Mouse (Mus musculus) heart, embryonic 14.5 days (tissue): ENCODE data around the gene Chst15. TPM values are rescaled to one million over a fixed set of nuclear protein-coding genes. Genes with fewer than 3 reads are reported as not detected.

Experiments
- ATAC-seq: fragments of 200-750 bp; cut with Nextera tagmentation; 2 replicates; pipeline ENCODE4 v1.8.0; 2017; ENCODE audit warnings: low read depth, moderate TSS enrichment; ENCODE audit not compliant: insufficient number of reproducible peaks, insufficient read depth, low FRiP score
- H3K27ac ChIP-seq, 2 experiments: fragments of 200-500 bp in 1 of 2; fragments of 300-500 bp in 1 of 2; sonication (generic) in 1 of 2; replicated peaks in 1 of 2; 2 replicates each; pipeline ENCODE4 v1.5.1; 2012 to 2014; ENCODE audit warnings: low read depth in 2 of 2, low read length in 2 of 2, control low read depth in 1 of 2, mild to moderate bottlenecking in 1 of 2, mixed read lengths in 1 of 2; ENCODE audit not compliant: control insufficient read depth in 1 of 2, insufficient read depth in 1 of 2
- H3K27me3 ChIP-seq: fragments of 300-500 bp; sonication (generic); 2 replicates; pipeline ENCODE4 v1.6.1; 2014; ENCODE audit warnings: mild to moderate bottlenecking, low read length, control low read depth; ENCODE audit not compliant: control insufficient read depth, insufficient read depth
- H3K36me3 ChIP-seq: fragments of 300-500 bp; sonication (generic); 2 replicates; pipeline ENCODE4 v1.6.1; 2014; ENCODE audit warnings: mild to moderate bottlenecking, control low read depth, low read length, mixed read lengths; ENCODE audit not compliant: control insufficient read depth, insufficient read depth
- H3K4me1 ChIP-seq, 2 experiments: fragments of 200-500 bp in 1 of 2; fragments of 300-500 bp in 1 of 2; sonication (generic) in 1 of 2; 2 replicates each; pipeline ENCODE4 v1.6.1; 2012 to 2014; ENCODE audit warnings: low read length in 2 of 2, control low read depth in 1 of 2, mixed read lengths in 1 of 2; ENCODE audit not compliant: control insufficient read depth in 2 of 2, insufficient read depth in 2 of 2
- H3K4me2 ChIP-seq: fragments of 300-500 bp; sonication (generic); 2 replicates; pipeline ENCODE4 v1.6.1; 2014; ENCODE audit warnings: mild to moderate bottlenecking, low read length
- H3K4me3 ChIP-seq, 2 experiments: fragments of 200-500 bp in 1 of 2; fragments of 300-500 bp in 1 of 2; sonication (generic) in 1 of 2; 2 replicates each; pipeline ENCODE4 v1.5.1; 2012 to 2014; ENCODE audit warnings: low read length in 2 of 2, mild to moderate bottlenecking in 2 of 2, control low read depth in 1 of 2, low read depth in 1 of 2, moderate library complexity in 1 of 2; ENCODE audit not compliant: control insufficient read depth in 1 of 2, insufficient read depth in 1 of 2
- H3K9ac ChIP-seq: fragments of 300-500 bp; sonication (generic); 2 replicates; pipeline ENCODE4 v1.6.1; 2014; ENCODE audit warnings: mild to moderate bottlenecking, low read length
- H3K9me3 ChIP-seq: fragments of 300-500 bp; sonication (generic); 2 replicates; pipeline ENCODE4 v1.6.1; 2016; ENCODE audit warnings: low read length, control low read depth; ENCODE audit not compliant: control insufficient read depth
- WGBS: fragments of 180-500 bp; shearing (Covaris S2); extraction: QIAGEN DNeasy Blood & Tissue Kit; methylation state at CpG from one replicate; pipeline ENCODE4 v1.1.7; 2014; 5-methylcytosine and 5-hydroxymethylcytosine counted together
- polyA plus RNA-seq: library from polyadenylated mRNA; unstranded; fragments of >200 nt; fragmentation: Nextera tagmentation; extraction: Ambion mirVana; gene quantifications from 2 replicates; pipeline ENCODE4 v1.2.1, GENCODE M21; 2014

The Chst15 gene
- polyA plus RNA-seq, 1 experiment from 2014 or later = 3.3 TPM

- H3K4me1 ChIP-seq = peaks cover 8 to 21% of the 10 kb centered on the region in 2 experiments; a peak in 3 of 4 replicates
Measured at GRCm38 (mm10) chr7:132260632-132261031, 56.4 kb downstream of the Chst15 start.

GRCm38 (mm10) chr7:132258817-132259216 lies 58.2 kb downstream of the Chst15 start:
- WGBS = 50% methylated on average over 7 of the region's 7 CpGs
- ATAC-seq = no peak
- Histone ChIP-seq H3K27ac (no peak overlapping the region), H3K9ac (no peak overlapping the region), H3K4me1 (peaks cover 5 to 14% of the 10 kb centered on the region in 2 experiments; a peak in 2 of 4 replicates), H3K36me3 (no peaks in the 10 kb centered on the region), H3K4me3 (no peak overlapping the region), H3K27me3 (no peaks in the 10 kb centered on the region), H3K4me2 (no peak overlapping the region), H3K9me3 (no peaks in the 10 kb centered on the region)

More at GRCm38 (mm10) chr7:132260632-132261031, 56.4 kb downstream of the Chst15 start:
- Histone ChIP-seq H3K27ac (no peak overlapping the region), H3K4me3 (no peak overlapping the region), H3K27me3 (no peaks in the 10 kb centered on the region), H3K9me3 (no peaks in the 10 kb centered on the region), H3K4me2 (no peak overlapping the region), H3K36me3 (no peaks in the 10 kb centered on the region), H3K9ac (no peak overlapping the region)
- WGBS = 67% methylated on average over 5 of the region's 5 CpGs
- ATAC-seq = no peak

GRCm38 (mm10) chr7:132258216-132258615 lies 58.8 kb downstream of the Chst15 start:
- 75% methylated on average over 5 of the region's 5 CpGs for WGBS
- no peak overlapping the region for H3K27ac ChIP-seq

GRCm38 (mm10) chr7:132253513-132253912 lies 63.5 kb downstream of the Chst15 start:
- WGBS = 81% methylated on average over 5 of the region's 5 CpGs
- H3K4me1 ChIP-seq = no peaks in the 10 kb centered on the region
- no peaks in the 10 kb centered on the region for H3K27me3 ChIP-seq
- H3K36me3 ChIP-seq = no peaks in the 10 kb centered on the region
- no peak overlapping the region for H3K4me2 ChIP-seq
- H3K4me3 ChIP-seq = no peak overlapping the region
- H3K27ac ChIP-seq = no peak overlapping the region
- no peaks in the 10 kb centered on the region for H3K9me3 ChIP-seq
- H3K9ac ChIP-seq = no peak overlapping the region
- no peak for ATAC-seq

More at GRCm38 (mm10) chr7:132258216-132258615, 58.8 kb downstream of the Chst15 start:
- Histone ChIP-seq H3K4me1 (peaks cover 5 to 13% of the 10 kb centered on the region in 2 experiments; a peak in 2 of 4 replicates), H3K9me3 (no peaks in the 10 kb centered on the region), H3K9ac (no peak overlapping the region), H3K4me3 (no peak overlapping the region), H3K36me3 (no peaks in the 10 kb centered on the region), H3K4me2 (no peak overlapping the region), H3K27me3 (no peaks in the 10 kb centered on the region)
- no peak for ATAC-seq

GRCm38 (mm10) chr7:132253078-132253477 lies 64.0 kb downstream of the Chst15 start:
- no peak overlapping the region for H3K9ac ChIP-seq
- no peaks in the 10 kb centered on the region for H3K4me1 ChIP-seq
- H3K9me3 ChIP-seq = no peaks in the 10 kb centered on the region
- no peaks in the 10 kb centered on the region for H3K27me3 ChIP-seq
- no peak overlapping the region for H3K4me2 ChIP-seq
- WGBS = 92% methylated on average over 4 of the region's 4 CpGs
- no peaks in the 10 kb centered on the region for H3K36me3 ChIP-seq
- no peak for ATAC-seq
- H3K27ac ChIP-seq = no peak overlapping the region
- no peak overlapping the region for H3K4me3 ChIP-seq

- no peaks in the 10 kb centered on the region for H3K4me1 ChIP-seq
- no peaks in the 10 kb centered on the region for H3K36me3 ChIP-seq
- 50% methylated on average over 10 of the region's 10 CpGs for WGBS
- H3K4me3 ChIP-seq = no peak overlapping the region
- no peaks in the 10 kb centered on the region for H3K27me3 ChIP-seq
- no peak for ATAC-seq
- no peak overlapping the region for H3K9ac ChIP-seq
- H3K4me2 ChIP-seq = no peak overlapping the region
- H3K9me3 ChIP-seq = no peaks in the 10 kb centered on the region
- H3K27ac ChIP-seq = no peak overlapping the region
Measured at GRCm38 (mm10) chr7:132249563-132250119, 67.4 kb downstream of the Chst15 start.

GRCm38 (mm10) chr7:132247567-132247966 lies 69.5 kb downstream of the Chst15 start:
- Histone ChIP-seq H3K36me3 (no peaks in the 10 kb centered on the region), H3K4me3 (no peak overlapping the region), H3K9me3 (no peaks in the 10 kb centered on the region), H3K4me2 (no peak overlapping the region), H3K27ac (no peak overlapping the region), H3K4me1 (peaks cover 2 to 3% of the 10 kb centered on the region in 2 experiments; a peak in 1 of 4 replicates), H3K27me3 (no peaks in the 10 kb centered on the region), H3K9ac (no peak overlapping the region)
- ATAC-seq = no peak
- 42% methylated on average over 11 of the region's 11 CpGs for WGBS

- Histone ChIP-seq H3K4me3 (no peak overlapping the region), H3K4me2 (no peak overlapping the region), H3K36me3 (no peaks in the 10 kb centered on the region), H3K9me3 (no peaks in the 10 kb centered on the region), H3K9ac (no peak overlapping the region), H3K27ac (no peak overlapping the region), H3K4me1 (peaks cover 2 to 3% of the 10 kb centered on the region in 2 experiments; a peak in 1 of 4 replicates), H3K27me3 (no peaks in the 10 kb centered on the region)
- 78% methylated on average over 5 of the region's 5 CpGs for WGBS
- no peak for ATAC-seq
Measured at GRCm38 (mm10) chr7:132247091-132247490, 69.9 kb downstream of the Chst15 start.
